Mouse (Mus musculus) heart, embryonic 15.5 days (tissue): Measurements from ENCODE around the gene Tfpi2. TPM values are rescaled to one million over a fixed set of nuclear protein-coding genes. Genes with fewer than 3 reads are reported as not detected.

Source experiments
- polyA plus RNA-seq: library from polyadenylated mRNA; unstranded; fragments of >200 nt; fragmentation: Nextera tagmentation; extraction: Ambion mirVana; gene quantifications from 2 replicates; pipeline ENCODE4 v1.2.1, GENCODE M21; 2015

Tfpi2 gene
- polyA plus RNA-seq, 1 experiment from 2014 or later, result 4.5 TPM

Other genes with a start within 250 kb of the Tfpi2 start
- 0.13 and 0.21 TPM in 2 replicates for gene Calcr, start 224.2 kb downstream of the Tfpi2 start, polyA plus RNA-seq
- not detected in 2 replicates for gene Gngt1, start 4.9 kb upstream of the Tfpi2 start, polyA plus RNA-seq
- 88.0 and 135 TPM in 2 replicates for gene Gng11, start 15.0 kb upstream of the Tfpi2 start, polyA plus RNA-seq
- gene Bet1, start 98.1 kb upstream of the Tfpi2 start, polyA plus RNA-seq, result 39.6 and 44.8 TPM in 2 replicates